Mouse (Mus musculus) C2C12 (cell line): ENCODE data around the gene Unc13c. TPM values are rescaled to one million over a fixed set of nuclear protein-coding genes. Genes with fewer than 3 reads are reported as not detected.

Experiments
- H3K27me3 ChIP-seq: one replicate; pipeline ENCODE4 v1.6.1; 2011; ENCODE audit not compliant: control insufficient read depth, insufficient read depth, insufficient read length
- H3K36me3 ChIP-seq: one replicate; pipeline ENCODE4 v1.6.1; 2011; ENCODE audit not compliant: control insufficient read depth, insufficient read depth
- H3K4me3 ChIP-seq: one replicate; pipeline ENCODE4 v1.5.1; 2011; ENCODE audit warnings: mild to moderate bottlenecking, control low read depth; ENCODE audit not compliant: poor library complexity, insufficient read depth, severe bottlenecking
- H3K79me2 ChIP-seq: one replicate; pipeline ENCODE4 v1.6.1; 2011; ENCODE audit not compliant: control insufficient read depth, insufficient read depth
- H3K79me3 ChIP-seq: one replicate; pipeline ENCODE4 v1.6.1; 2011; ENCODE audit warnings: low read depth, control low read depth
- H3ac ChIP-seq: one replicate; pipeline ENCODE3; 2011; ENCODE audit warnings: low read depth; ENCODE audit not compliant: control insufficient read depth, insufficient read length
- CEBPB ChIP-seq: IDR thresholded peaks from one replicate; pipeline ENCODE4 v1.6.1; 2011; ENCODE audit warnings: low read depth, mild to moderate bottlenecking, control low read depth, moderate library complexity
- CTCF ChIP-seq: IDR thresholded peaks from one replicate; pipeline ENCODE4 v1.5.1; 2011; ENCODE audit not compliant: control insufficient read depth, insufficient read depth, insufficient read length
- FOSL1 ChIP-seq: IDR thresholded peaks from one replicate; pipeline ENCODE4 v1.8.0; 2011; ENCODE audit warnings: mild to moderate bottlenecking, low read length; ENCODE audit not compliant: poor library complexity, insufficient read depth, severe bottlenecking
- MAX ChIP-seq: IDR thresholded peaks from one replicate; pipeline ENCODE4 v1.6.1; 2011; ENCODE audit warnings: mild to moderate bottlenecking, control low read depth
- MYOD1 ChIP-seq: IDR thresholded peaks from one replicate; pipeline ENCODE4 v1.6.1; 2011; ENCODE audit warnings: low read depth; ENCODE audit not compliant: control insufficient read depth, insufficient read length
- MYOG ChIP-seq: IDR thresholded peaks from one replicate; pipeline ENCODE4 v1.6.1; 2011; ENCODE audit not compliant: control insufficient read depth, insufficient read length; ENCODE audit errors: extremely low read depth
- USF1 ChIP-seq: IDR thresholded peaks from one replicate; pipeline ENCODE4 v1.6.1; 2011; ENCODE audit warnings: low read depth, mild to moderate bottlenecking, control low read depth, moderate library complexity
- polyA plus RNA-seq: library from polyadenylated mRNA; unstranded; fragments of >200 nt; fragmentation: generic; extraction: Trizol; gene quantifications from one replicate; pipeline ENCODE4 v1.2.1, GENCODE M21; 2012; ENCODE audit warnings: missing spikeins

Unc13c gene
- polyA plus RNA-seq, 1 experiment = under 0.01 TPM

DNA sequence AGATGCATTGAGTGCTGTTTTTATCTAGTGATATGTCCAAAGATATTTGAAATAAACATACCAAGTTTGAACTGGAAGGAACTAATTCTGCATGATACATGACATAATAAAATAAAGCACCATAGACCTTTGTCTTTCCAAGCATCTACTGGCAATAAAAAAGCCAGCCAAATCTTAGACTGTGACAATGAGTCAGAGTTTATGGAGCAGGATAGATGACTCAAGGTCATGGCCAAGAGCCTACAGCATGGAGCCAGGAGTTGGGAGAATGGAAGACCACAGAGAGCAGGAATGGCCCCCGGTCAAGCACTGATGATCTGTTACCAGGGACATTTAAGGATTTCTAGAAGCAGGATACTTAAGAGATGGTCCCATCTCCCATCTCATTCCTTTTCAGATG, 319.7 kb downstream of the Unc13c start:
- Histone ChIP-seq H3K27me3 (no peaks in the 10 kb centered on the region), H3K79me2 (no peaks in the 10 kb centered on the region), H3K4me3 (no peak overlapping the region), H3K36me3 (no peaks in the 10 kb centered on the region), H3ac (no peak overlapping the region), H3K79me3 (no peaks in the 10 kb centered on the region)
- TF ChIP-seq MAX (no peak), MYOG (no peak), USF1 (no peak), MYOD1 (no peak), CTCF (no peak), CEBPB (no peak), FOSL1 (no peak)

DNA sequence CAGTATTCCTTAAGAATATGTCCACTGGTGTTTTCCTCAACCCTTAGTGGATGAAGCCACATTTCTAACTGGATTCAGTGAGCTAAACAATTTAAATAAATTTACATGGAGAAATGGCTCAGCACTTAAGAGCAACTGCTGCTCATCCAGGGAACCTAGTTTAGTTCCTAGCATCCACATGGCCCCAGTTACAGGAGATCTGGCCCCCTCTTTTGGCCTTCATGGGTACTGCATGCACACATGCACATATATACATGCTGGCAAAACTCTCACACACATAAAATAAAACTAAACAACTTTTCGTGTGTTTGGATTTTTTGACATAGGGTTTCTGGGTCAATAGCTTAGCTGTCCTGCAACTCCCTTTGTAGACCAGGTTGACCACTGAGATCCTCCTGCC, 330.6 kb downstream of the Unc13c start:
- H3K79me2 ChIP-seq = no peaks in the 10 kb centered on the region
- H3K4me3 ChIP-seq = no peak overlapping the region
- no peak overlapping the region for H3ac ChIP-seq
- TF ChIP-seq MYOD1 (no peak), MYOG (no peak), CEBPB (no peak), MAX (no peak), FOSL1 (no peak), USF1 (no peak), CTCF (no peak)
- no peaks in the 10 kb centered on the region for H3K36me3 ChIP-seq
- no peaks in the 10 kb centered on the region for H3K27me3 ChIP-seq
- H3K79me3 ChIP-seq = no peaks in the 10 kb centered on the region

DNA sequence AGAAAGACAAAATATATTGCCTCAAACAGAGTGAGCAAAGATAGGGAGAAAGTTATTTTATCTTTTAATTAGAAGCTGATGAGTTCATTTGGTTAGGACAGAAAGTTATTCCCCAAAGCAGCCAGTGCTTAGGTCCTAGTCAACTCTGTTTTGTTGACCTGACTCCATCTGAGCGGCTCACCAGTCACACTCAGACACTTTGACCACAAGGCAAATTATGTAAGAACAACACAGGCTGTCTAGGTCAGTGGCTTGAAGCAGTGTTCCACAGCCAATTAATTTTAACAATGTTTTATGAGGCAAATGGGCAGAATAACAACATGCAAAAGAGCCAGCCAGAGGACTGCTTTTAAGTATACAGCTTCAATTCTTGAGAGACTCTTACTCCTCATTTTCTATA, 343.6 kb downstream of the Unc13c start:
- Histone ChIP-seq H3K79me2 (no peaks in the 10 kb centered on the region), H3K27me3 (no peaks in the 10 kb centered on the region), H3K4me3 (no peak overlapping the region), H3K36me3 (no peaks in the 10 kb centered on the region), H3ac (no peak overlapping the region), H3K79me3 (no peaks in the 10 kb centered on the region)
- TF ChIP-seq MYOD1 (no peak), USF1 (no peak), MYOG (no peak), CEBPB (no peak), MAX (no peak), FOSL1 (no peak), CTCF (no peak)

DNA sequence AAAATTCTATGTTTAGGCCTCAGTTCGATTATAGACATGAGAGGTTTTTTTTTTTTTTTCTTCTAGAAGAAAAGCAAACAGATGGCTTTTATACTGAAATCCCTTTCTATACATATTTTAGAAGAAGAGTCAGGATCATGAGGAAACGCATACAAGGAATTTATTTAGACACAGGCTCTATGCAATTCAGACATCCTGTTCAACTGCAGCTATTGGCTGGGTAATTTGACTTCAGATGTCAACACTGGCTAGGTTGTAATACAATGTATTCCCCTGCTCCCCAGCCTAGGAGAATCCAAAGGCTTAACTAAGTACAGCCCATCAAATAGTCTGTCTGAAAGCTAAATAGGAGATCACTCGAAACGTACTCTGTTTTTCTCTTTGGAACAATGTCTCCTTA, 355.9 kb downstream of the Unc13c start:
- Histone ChIP-seq H3K27me3 (no peaks in the 10 kb centered on the region), H3K79me2 (no peaks in the 10 kb centered on the region), H3K4me3 (no peak overlapping the region), H3ac (no peak overlapping the region), H3K36me3 (no peaks in the 10 kb centered on the region), H3K79me3 (no peaks in the 10 kb centered on the region)
- TF ChIP-seq CEBPB (no peak), MYOG (no peak), MYOD1 (no peak), USF1 (no peak), FOSL1 (no peak), MAX (no peak)

DNA sequence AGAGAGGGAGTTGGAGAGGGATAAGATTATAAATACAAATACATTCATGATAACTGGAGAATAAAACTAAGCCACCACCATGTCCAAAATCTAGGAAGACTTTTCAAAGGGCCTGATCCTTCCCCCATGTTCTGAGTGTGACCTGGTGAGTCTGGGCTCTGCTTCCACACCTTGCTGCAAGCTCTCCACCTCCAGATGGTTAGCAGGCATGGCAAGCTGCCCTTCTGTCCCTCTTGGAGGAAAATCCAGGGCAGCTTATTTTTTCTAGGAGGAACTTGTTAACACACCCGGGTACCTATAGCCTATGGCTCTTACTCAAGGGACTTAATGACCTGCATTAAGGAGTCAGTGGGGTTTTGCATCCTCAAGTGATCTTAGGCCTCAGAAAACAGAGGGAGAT, 364.8 kb downstream of the Unc13c start:
- H3K79me2 ChIP-seq = no peaks in the 10 kb centered on the region
- TF ChIP-seq MYOD1 = no peak
- TF ChIP-seq MAX = no peak
- TF ChIP-seq CEBPB = no peak
- TF ChIP-seq USF1 = no peak
- no peak for TF ChIP-seq FOSL1
- no peak for TF ChIP-seq MYOG
- TF ChIP-seq CTCF = no peak
- no peak overlapping the region for H3ac ChIP-seq
- no peak overlapping the region for H3K4me3 ChIP-seq
- H3K36me3 ChIP-seq = no peaks in the 10 kb centered on the region
- no peaks in the 10 kb centered on the region for H3K27me3 ChIP-seq
- no peaks in the 10 kb centered on the region for H3K79me3 ChIP-seq

DNA sequence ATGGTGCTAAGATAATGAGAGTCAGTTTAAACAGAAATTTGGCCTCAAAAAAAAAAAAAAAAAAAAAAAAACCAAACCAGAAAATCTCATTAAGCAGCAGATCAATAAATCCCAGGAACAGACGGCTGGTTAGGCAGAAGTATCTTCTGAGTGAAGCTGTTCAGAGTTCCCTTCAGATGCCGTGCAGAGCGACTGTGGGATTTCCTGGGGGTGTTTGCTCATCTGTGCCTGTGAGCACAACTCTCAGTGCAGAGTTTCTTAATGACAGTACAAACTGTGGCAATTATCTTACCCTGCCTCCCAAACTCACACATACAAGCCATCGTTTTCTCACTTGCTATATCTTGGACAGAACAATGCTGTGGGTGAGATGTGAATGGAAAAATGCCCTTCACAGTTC, 403.2 kb downstream of the Unc13c start:
- H3K4me3 ChIP-seq = no peak overlapping the region
- no peak overlapping the region for H3ac ChIP-seq
- TF ChIP-seq CTCF (no peak), MYOG (no peak), FOSL1 (no peak), USF1 (no peak), MYOD1 (no peak), CEBPB (no peak), MAX (no peak)
- H3K79me2 ChIP-seq = no peaks in the 10 kb centered on the region
- H3K79me3 ChIP-seq = no peaks in the 10 kb centered on the region
- H3K27me3 ChIP-seq = no peaks in the 10 kb centered on the region
- H3K36me3 ChIP-seq = no peaks in the 10 kb centered on the region
